Mouse (Mus musculus): ENCODE data around the gene Fam71f2.

DNA sequence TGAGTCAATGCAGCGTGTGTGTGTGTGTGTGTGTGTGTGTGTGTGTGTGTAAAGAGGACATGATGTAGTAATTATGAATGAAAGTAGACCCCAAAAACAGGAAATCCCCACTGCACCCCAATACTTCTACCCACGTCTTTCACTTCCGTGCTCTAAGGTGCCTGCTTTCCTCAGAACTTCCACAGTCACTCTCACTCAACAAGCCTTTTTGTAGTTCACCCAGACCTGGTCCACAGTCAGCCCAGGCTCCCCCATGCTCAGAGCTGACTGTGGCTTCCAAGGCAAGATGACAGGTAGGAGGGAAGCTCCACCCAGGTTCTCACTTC, 15.0 kb upstream of the Fam71f2 start:
- TF ChIP-seq CTCF (IDR thresholded peaks at IDR 0.05; ENCODE audit: low read depth, low read length), result no peak
- TF ChIP-seq EP300 (IDR thresholded peaks at IDR 0.05; ENCODE audit: insufficient read depth, low read depth, low read length), result no peak
